Mouse (Mus musculus): ENCODE results near the gene Lin9. TPM values are rescaled to one million over a fixed set of nuclear protein-coding genes. Genes with fewer than 3 reads are reported as not detected.
A peak's percentile ranks its signal among the peaks of the same experiment; 100 is the strongest.

The Lin9 gene
- polyA plus RNA-seq, 1 experiment from 2014 or later: 23.2 TPM

GRCm38 (mm10) chr1:180718756-180719155 is 77.8 kb downstream of the Lin9 start:
- Histone ChIP-seq H3K4me3 (no peak overlapping the region), H3K36me3 (no peaks in the 10 kb centered on the region), H3K27ac (replicated peaks) (no peak overlapping the region), H3K9me3 (replicated peaks) (no peaks in the 10 kb centered on the region), H3K4me1 (no peaks in the 10 kb centered on the region), H3K27me3 (ENCODE audit: low read depth, poor library complexity, severe bottlenecking) (no peaks in the 10 kb centered on the region)
- DNase-seq (ENCODE audit: low spot score): no peak
- 82% methylated on average over 5 of the region's 5 CpGs for WGBS

GRCm38 (mm10) chr1:180719483-180719882 is 78.5 kb downstream of the Lin9 start:
- no peak for DNase-seq (ENCODE audit: low spot score)
- no peak overlapping the region for H3K27ac ChIP-seq (replicated peaks)
- no peak overlapping the region for H3K4me3 ChIP-seq
- H3K27me3 ChIP-seq (ENCODE audit: low read depth, poor library complexity, severe bottlenecking): no peaks in the 10 kb centered on the region
- H3K9me3 ChIP-seq (replicated peaks): no peaks in the 10 kb centered on the region
- H3K36me3 ChIP-seq: no peaks in the 10 kb centered on the region
- 91% methylated on average over 6 of the region's 6 CpGs for WGBS
- H3K4me1 ChIP-seq: no peaks in the 10 kb centered on the region

DNA sequence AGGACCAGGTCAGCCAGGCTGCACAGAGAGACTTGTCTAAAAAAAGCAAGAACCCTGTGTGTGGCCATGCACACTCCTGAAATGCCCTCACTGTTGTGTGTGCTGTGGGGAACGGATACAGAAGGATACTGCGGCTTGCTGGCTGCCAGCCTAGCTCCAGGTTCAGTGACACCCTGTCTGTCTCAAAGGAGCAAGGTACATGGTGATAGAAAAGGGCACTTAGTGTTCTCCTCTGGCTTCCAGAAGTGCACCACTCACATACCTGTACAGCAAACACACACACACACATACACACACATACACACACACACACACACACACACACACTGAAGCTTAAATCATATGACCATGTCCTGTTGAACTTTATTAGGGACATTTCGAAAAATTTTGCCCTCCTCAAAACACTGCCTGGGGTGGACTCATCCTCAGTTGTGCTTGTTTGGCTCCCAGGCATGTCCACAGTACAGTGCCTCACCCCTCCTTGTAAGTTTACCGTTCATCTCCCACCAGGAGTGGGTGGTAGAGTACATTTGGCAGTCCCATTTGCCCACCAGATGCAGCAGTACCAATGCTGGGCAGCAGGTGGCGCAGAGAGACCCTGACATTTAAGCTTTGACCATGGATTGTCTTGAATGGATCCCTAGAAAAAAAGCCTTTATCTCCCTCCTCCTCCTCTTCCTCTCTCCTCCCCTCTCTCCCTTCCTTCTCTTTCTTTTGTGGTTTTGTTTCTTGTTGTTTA is 79.2 kb downstream of the Lin9 start:
- H3K36me3 ChIP-seq: no peaks in the 10 kb centered on the region
- no peak overlapping the region for H3K4me3 ChIP-seq
- peaks cover 4% of the 10 kb centered on the region for H3K4me1 ChIP-seq
- DNase-seq (ENCODE audit: low spot score): peak; percentile 84
- H3K27ac ChIP-seq (replicated peaks): no peak overlapping the region
- WGBS: 46% methylated on average over 5 of the region's 5 CpGs
- H3K9me3 ChIP-seq (replicated peaks): no peaks in the 10 kb centered on the region
- H3K27me3 ChIP-seq (ENCODE audit: low read depth, poor library complexity, severe bottlenecking): no peaks in the 10 kb centered on the region

DNA sequence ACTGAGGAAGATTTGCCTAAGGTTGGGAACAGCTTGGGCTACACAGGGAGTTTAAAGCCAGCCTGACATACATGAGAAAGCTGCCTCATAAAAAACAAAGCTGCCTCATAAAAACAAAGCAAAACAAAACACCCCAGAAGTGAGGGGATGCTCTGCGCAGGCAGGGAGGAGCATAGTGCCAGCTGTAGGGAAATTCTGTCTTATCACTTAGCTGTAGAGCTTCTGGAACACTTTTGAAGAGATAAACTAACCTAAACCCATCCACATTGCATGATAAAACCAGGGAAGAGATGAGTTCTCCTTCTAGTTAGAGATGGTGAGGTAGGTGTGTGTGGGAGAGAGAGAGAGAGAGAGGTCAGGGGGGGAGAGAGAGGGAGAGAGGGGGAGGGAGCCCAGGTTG is 81.7 kb downstream of the Lin9 start:
- no peak overlapping the region for H3K4me3 ChIP-seq
- H3K4me1 ChIP-seq: peaks cover 24% of the 10 kb centered on the region
- no peaks in the 10 kb centered on the region for H3K27me3 ChIP-seq (ENCODE audit: low read depth, poor library complexity, severe bottlenecking)
- no peaks in the 10 kb centered on the region for H3K36me3 ChIP-seq
- 67% methylated on average over 1 of the region's 1 CpGs for WGBS
- DNase-seq (ENCODE audit: low spot score): no peak
- no peak overlapping the region for H3K27ac ChIP-seq (replicated peaks)
- no peaks in the 10 kb centered on the region for H3K9me3 ChIP-seq (replicated peaks)

GRCm38 (mm10) chr1:180723701-180724238 is 82.8 kb downstream of the Lin9 start:
- H3K36me3 ChIP-seq: no peaks in the 10 kb centered on the region
- H3K9me3 ChIP-seq (replicated peaks): no peaks in the 10 kb centered on the region
- H3K27ac ChIP-seq (replicated peaks): no peak overlapping the region
- no peaks in the 10 kb centered on the region for H3K27me3 ChIP-seq (ENCODE audit: low read depth, poor library complexity, severe bottlenecking)
- peaks cover 33% of the 10 kb centered on the region for H3K4me1 ChIP-seq
- DNase-seq (ENCODE audit: low spot score): no peak
- WGBS: 75% methylated on average over 1 of the region's 1 CpGs
- no peak overlapping the region for H3K4me3 ChIP-seq

DNA sequence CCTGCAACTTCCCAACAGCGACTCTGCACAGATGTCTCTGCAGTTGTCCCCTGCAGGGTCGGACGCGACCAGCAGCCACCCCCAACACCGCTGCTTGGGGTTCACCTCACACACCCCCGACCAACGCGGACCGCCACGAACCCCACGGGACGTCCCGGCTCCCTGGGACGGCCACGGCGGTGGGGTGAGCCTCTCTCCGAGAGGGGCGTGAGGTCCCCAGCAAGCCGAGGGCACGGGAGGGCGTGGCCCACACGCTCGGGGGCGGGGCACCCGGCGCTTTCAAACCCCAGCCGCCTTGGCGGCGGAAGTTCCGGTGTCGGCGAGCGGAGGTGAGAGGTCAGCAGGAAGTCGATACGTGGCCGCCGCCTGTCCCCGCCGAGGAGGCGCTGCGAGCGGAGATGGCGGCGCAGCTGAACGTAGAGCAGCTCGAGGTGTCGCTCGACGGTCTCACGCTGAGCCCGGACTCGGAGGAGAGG is 84.8 kb downstream of the Lin9 start, which contains the start of gene Acbd3:
Gene Acbd3 (plus strand): TSS at position 340 of the 476 bp plus-strand sequence.
- under 1% methylated on average over 52 of the region's 52 CpGs for WGBS

GRCm38 (mm10) chr1:180726183-180726582 is 85.2 kb downstream of the Lin9 start:
- peaks cover 33% of the 10 kb centered on the region for H3K4me1 ChIP-seq
- no peak for DNase-seq (ENCODE audit: low spot score)
- no peaks in the 10 kb centered on the region for H3K36me3 ChIP-seq
- H3K27me3 ChIP-seq (ENCODE audit: low read depth, poor library complexity, severe bottlenecking): no peaks in the 10 kb centered on the region
- peak overlapping the region; percentile 96 for H3K27ac ChIP-seq (replicated peaks)
- under 1% methylated on average over 42 of the region's 42 CpGs for WGBS
- H3K4me3 ChIP-seq: peak overlapping the region; percentile 100
- H3K9me3 ChIP-seq (replicated peaks): no peaks in the 10 kb centered on the region

More for the DNA sequence above, 84.8 kb downstream of the Lin9 start, which contains the start of gene Acbd3:
- H3K27me3 ChIP-seq (ENCODE audit: low read depth, poor library complexity, severe bottlenecking): no peaks in the 10 kb centered on the region
- no peaks in the 10 kb centered on the region for H3K36me3 ChIP-seq
- H3K4me3 ChIP-seq: peak within 1 kb of the TSS; percentile 100
- no peaks in the 10 kb centered on the region for H3K9me3 ChIP-seq (replicated peaks)
- peaks cover 33% of the 10 kb centered on the region for H3K4me1 ChIP-seq
- H3K27ac ChIP-seq (replicated peaks): peak within 1 kb of the TSS; percentile 96
- peak; percentile 95 for DNase-seq (ENCODE audit: low spot score)

- Histone ChIP-seq H3K9me3 (replicated peaks) (no peaks in the 10 kb centered on the region), H3K36me3 (peaks cover 15% of the 10 kb centered on the region), H3K27me3 (ENCODE audit: low read depth, poor library complexity, severe bottlenecking) (no peaks in the 10 kb centered on the region), H3K4me3 (no peak overlapping the region), H3K27ac (replicated peaks) (no peak overlapping the region), H3K4me1 (peaks cover 33% of the 10 kb centered on the region)
- DNase-seq (ENCODE audit: low spot score): no peak
- 90% methylated on average over 3 of the region's 3 CpGs for WGBS
Measured at GRCm38 (mm10) chr1:180729231-180729630, 88.3 kb downstream of the Lin9 start.

Other genes starting within 250 kb of the Lin9 start
- 2.8 and 6.6 TPM in 2 replicates for gene Stum, start 157.6 kb upstream of the Lin9 start, polyA plus RNA-seq (2016; fragmentation: Nextera tagmentation; extraction: Ambion mirVana)
- 301 and 311 TPM in 2 replicates for gene Parp1, start 72.2 kb upstream of the Lin9 start, polyA plus RNA-seq (2016; fragmentation: Nextera tagmentation; extraction: Ambion mirVana)
- 0.05 and 0.09 TPM in 2 replicates for gene Mixl1, start 55.9 kb downstream of the Lin9 start, polyA plus RNA-seq (2016; fragmentation: Nextera tagmentation; extraction: Ambion mirVana)
- 17.0 and 18.8 TPM in 2 replicates for gene Acbd3, start 84.9 kb downstream of the Lin9 start, polyA plus RNA-seq (2016; fragmentation: Nextera tagmentation; extraction: Ambion mirVana)
- 2,611 and 2,764 TPM in 2 replicates for gene H3f3a, start 172.8 kb downstream of the Lin9 start, polyA plus RNA-seq (2016; fragmentation: Nextera tagmentation; extraction: Ambion mirVana)
- gene Sde2, start 210.0 kb downstream of the Lin9 start, polyA plus RNA-seq (2016; fragmentation: Nextera tagmentation; extraction: Ambion mirVana): 39.0 and 42.1 TPM in 2 replicates

Measured in midbrain, embryonic 10.5 days (tissue).